Mouse (Mus musculus): ENCODE data around the gene Pbrm1. TPM values are rescaled to one million over a fixed set of nuclear protein-coding genes. Genes with fewer than 3 reads are reported as not detected.
A peak's percentile ranks its signal among the peaks of the same experiment; 100 is the strongest.

The Pbrm1 gene
- polyA plus RNA-seq, 1 experiment from 2014 or later = 116 TPM

DNA sequence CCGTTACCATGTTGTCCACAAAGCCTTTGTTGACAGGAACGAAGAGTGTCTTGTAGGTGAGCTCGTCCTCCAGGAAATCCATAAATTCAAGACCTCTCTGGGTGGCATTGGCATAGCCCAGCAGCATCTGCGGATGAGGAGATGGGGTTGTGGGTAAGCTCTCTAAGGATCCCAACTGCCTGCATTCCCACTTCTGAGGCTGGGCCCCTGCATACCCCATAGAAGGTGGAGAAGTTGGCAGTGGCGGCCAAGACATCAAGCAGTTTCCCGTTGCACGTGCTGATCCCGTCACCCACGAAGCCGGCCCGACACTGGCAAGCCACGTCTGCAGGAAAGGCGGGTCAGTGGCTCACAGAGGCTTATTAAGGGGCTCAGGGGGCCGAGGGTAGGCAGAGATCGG, 121.2 kb downstream of the Pbrm1 start:
- H3K4me1 ChIP-seq (ENCODE audit: control insufficient read depth, insufficient read depth, low read length) = no peaks in the 10 kb centered on the region; the same call in none of the 2 replicates
- no peaks in the 10 kb centered on the region for H3K9me3 ChIP-seq (ENCODE audit: control insufficient read depth, low read length)
- whole genome bisulfite sequencing = 92% methylated on average over 15 of the region's 15 CpGs
- H3K36me3 ChIP-seq (ENCODE audit: control insufficient read depth, insufficient read depth, low read length) = peaks cover 73% of the 10 kb centered on the region
- H3K9ac ChIP-seq (ENCODE audit: low read depth, low read length) = no peak overlapping the region
- no peak for ATAC-seq (ENCODE audit: low FRiP score, low TSS enrichment)
- no peak overlapping the region for H3K4me3 ChIP-seq (ENCODE audit: low read length)
- H3K27ac ChIP-seq (ENCODE audit: low read depth, low read length) = no peak overlapping the region
- no peaks in the 10 kb centered on the region for H3K27me3 ChIP-seq (ENCODE audit: control insufficient read depth, insufficient read depth, low read length)
- no peak overlapping the region for H3K4me2 ChIP-seq (replicated peaks; ENCODE audit: low read depth, low read length)

DNA sequence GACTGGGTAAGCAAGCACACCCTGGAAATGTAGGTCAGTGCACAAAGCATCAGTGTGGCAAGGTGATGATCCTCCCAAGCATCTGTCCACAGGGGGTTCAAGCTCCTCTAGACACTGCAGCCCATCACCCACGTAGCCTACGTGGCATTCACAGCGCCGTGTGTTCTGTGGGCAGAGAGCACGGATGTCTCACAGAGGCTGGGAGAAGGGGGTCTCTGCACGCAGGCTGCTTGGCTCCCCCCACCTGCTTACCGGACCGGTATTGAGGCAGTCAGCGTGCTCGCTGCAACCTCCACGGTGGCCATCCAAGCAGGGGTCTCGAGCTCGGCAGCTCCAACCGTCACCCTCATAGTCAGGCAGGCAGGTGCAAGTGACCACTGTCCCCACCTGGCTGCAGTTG, 122.1 kb downstream of the Pbrm1 start:
- Histone ChIP-seq H3K4me1 (ENCODE audit: control insufficient read depth, insufficient read depth, low read length) (no peaks in the 10 kb centered on the region; the same call in none of the 2 replicates), H3K4me2 (replicated peaks; ENCODE audit: low read depth, low read length) (no peak overlapping the region), H3K9ac (ENCODE audit: low read depth, low read length) (no peak overlapping the region), H3K27me3 (ENCODE audit: control insufficient read depth, insufficient read depth, low read length) (no peaks in the 10 kb centered on the region), H3K9me3 (ENCODE audit: control insufficient read depth, low read length) (no peaks in the 10 kb centered on the region), H3K27ac (ENCODE audit: low read depth, low read length) (no peak overlapping the region), H3K4me3 (ENCODE audit: low read length) (no peak overlapping the region), H3K36me3 (ENCODE audit: control insufficient read depth, insufficient read depth, low read length) (peaks cover 64% of the 10 kb centered on the region)
- WGBS = 92% methylated on average over 14 of the region's 14 CpGs
- ATAC-seq (ENCODE audit: low FRiP score, low TSS enrichment) = no peak

DNA sequence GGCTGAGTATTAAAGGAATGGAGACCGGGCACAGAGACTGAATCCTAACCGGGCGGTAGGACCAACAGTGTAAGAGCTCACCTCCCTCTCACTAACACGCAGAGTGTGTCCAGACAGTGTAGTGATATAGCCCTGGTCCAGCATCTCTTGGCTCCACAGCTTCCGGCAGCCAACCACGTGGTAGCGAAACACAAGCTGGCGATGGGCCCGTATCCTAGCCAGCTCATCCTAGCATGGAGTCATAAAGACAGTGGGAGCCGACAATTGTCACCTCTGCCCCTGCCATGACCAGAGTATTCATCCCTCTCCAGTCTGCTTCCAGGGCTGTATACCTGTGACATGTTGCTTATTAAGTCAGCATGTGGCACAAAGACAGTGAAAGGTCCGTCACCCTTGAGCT, 126.8 kb downstream of the Pbrm1 start:
- Histone ChIP-seq H3K4me3 (ENCODE audit: low read length) (no peak overlapping the region), H3K4me2 (replicated peaks; ENCODE audit: low read depth, low read length) (no peak overlapping the region), H3K9me3 (ENCODE audit: control insufficient read depth, low read length) (no peaks in the 10 kb centered on the region), H3K27me3 (ENCODE audit: control insufficient read depth, insufficient read depth, low read length) (no peaks in the 10 kb centered on the region), H3K4me1 (ENCODE audit: control insufficient read depth, insufficient read depth, low read length) (no peaks in the 10 kb centered on the region), H3K36me3 (ENCODE audit: control insufficient read depth, insufficient read depth, low read length) (peaks cover 19% of the 10 kb centered on the region), H3K27ac (ENCODE audit: low read depth, low read length) (no peak overlapping the region), H3K9ac (ENCODE audit: low read depth, low read length) (no peak overlapping the region)
- 86% methylated on average over 11 of the region's 11 CpGs for WGBS
- no peak for ATAC-seq (ENCODE audit: low FRiP score, low TSS enrichment)

DNA sequence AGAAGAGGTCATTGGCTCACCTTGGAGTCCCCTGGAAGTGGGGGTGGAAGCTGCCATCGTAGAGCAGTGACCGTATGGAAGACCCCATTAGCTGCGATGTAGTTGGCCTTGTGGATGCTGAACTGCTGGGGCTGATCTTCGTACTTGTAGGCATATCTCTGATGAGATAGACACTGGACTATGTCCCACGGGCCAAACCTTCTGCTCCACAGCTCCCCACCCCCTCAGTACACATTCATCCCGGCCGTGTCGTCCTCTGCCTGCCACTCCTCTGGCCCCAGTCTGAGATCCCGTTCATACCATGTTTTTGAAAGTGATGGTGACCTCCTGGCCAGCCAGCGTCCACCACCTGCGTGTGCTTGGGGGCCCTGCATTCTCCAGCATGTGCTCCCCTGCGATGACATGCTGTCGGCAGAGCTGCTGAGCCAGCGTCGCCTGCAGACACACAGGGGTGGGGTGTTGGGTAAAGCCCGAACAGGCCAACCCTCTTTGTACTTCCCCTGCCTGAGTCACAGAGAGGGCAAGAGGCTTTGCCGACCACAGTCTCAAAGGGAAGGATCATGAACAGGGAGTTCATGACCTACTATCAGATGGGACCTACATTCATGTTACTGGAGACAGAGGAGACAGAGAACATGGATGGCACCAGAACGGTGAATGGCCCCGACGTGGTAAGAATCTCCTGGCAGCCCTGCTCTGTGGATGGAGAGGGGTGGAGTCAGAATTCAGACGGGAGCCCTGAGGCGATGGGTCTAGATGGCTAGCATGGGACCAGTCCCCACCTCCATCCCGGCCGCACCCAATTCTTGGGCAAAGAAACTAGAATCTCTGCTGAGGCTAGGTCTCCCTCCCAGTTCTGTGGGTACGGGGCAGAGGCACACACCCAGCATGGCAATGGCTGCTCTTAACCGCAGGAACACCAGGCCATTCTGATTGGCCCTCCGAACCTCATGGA, 141.5 kb downstream of the Pbrm1 start:
- ATAC-seq (ENCODE audit: low FRiP score, low TSS enrichment) = no peak
- Histone ChIP-seq H3K9ac (ENCODE audit: low read depth, low read length) (no peak overlapping the region), H3K27ac (ENCODE audit: low read depth, low read length) (no peak overlapping the region), H3K4me3 (ENCODE audit: low read length) (no peak overlapping the region), H3K4me2 (replicated peaks; ENCODE audit: low read depth, low read length) (no peak overlapping the region), H3K9me3 (ENCODE audit: control insufficient read depth, low read length) (no peaks in the 10 kb centered on the region), H3K4me1 (ENCODE audit: control insufficient read depth, insufficient read depth, low read length) (peaks cover 14% of the 10 kb centered on the region; the same call in 1 of the 2 replicates), H3K36me3 (ENCODE audit: control insufficient read depth, insufficient read depth, low read length) (no peaks in the 10 kb centered on the region), H3K27me3 (ENCODE audit: control insufficient read depth, insufficient read depth, low read length) (no peaks in the 10 kb centered on the region)
- WGBS = 73% methylated on average over 27 of the region's 27 CpGs

DNA sequence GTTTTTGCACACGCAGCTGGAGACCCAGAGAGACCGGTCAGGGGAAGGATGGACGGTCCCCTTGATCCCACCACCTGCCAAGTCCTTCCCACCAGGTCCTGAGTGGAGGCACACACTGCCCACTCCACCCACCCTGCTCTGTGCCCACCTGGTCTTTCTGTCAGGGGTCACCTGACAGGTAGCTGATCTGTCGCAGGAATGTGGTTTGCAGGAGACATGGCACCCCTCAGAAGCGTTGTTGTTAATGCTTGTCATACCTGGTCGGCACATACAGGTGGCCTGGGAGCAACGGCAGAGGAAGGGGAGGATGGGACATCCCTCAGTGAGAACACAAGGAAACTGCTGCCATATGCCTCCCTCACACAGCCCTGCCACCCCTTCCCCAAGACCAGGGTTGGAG, 142.3 kb downstream of the Pbrm1 start:
- Histone ChIP-seq H3K9me3 (ENCODE audit: control insufficient read depth, low read length) (no peaks in the 10 kb centered on the region), H3K4me2 (replicated peaks; ENCODE audit: low read depth, low read length) (no peak overlapping the region), H3K27ac (ENCODE audit: low read depth, low read length) (no peak overlapping the region), H3K27me3 (ENCODE audit: control insufficient read depth, insufficient read depth, low read length) (no peaks in the 10 kb centered on the region), H3K36me3 (ENCODE audit: control insufficient read depth, insufficient read depth, low read length) (no peaks in the 10 kb centered on the region), H3K4me3 (ENCODE audit: low read length) (no peak overlapping the region), H3K4me1 (ENCODE audit: control insufficient read depth, insufficient read depth, low read length) (peaks cover 20% of the 10 kb centered on the region; the same call in 1 of the 2 replicates), H3K9ac (ENCODE audit: low read depth, low read length) (no peak overlapping the region)
- 86% methylated on average over 7 of the region's 7 CpGs for WGBS
- ATAC-seq (ENCODE audit: low FRiP score, low TSS enrichment) = no peak

DNA sequence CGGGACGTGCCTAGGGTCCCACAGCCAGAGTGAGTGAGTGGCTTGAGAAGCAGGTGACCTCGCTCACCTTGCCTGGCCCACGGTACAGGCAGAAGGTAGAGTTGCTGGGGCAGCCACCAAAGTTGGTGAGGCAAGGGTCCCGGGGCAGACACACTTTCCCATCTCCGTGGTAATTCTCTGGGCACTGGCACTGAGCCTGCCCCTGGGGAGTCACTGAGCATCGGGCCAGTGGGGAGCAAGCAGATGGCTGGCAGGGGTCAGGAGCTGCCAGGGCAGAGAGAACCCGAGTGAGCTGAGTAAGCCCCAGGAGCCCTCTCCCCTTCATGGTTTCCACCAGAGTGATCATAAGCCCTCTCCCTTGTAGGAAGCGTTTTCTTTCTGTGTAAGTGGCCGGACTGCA, 142.7 kb downstream of the Pbrm1 start:
- Histone ChIP-seq H3K4me2 (replicated peaks; ENCODE audit: low read depth, low read length) (no peak overlapping the region), H3K27me3 (ENCODE audit: control insufficient read depth, insufficient read depth, low read length) (no peaks in the 10 kb centered on the region), H3K36me3 (ENCODE audit: control insufficient read depth, insufficient read depth, low read length) (no peaks in the 10 kb centered on the region), H3K9me3 (ENCODE audit: control insufficient read depth, low read length) (no peaks in the 10 kb centered on the region), H3K27ac (ENCODE audit: low read depth, low read length) (no peak overlapping the region), H3K4me1 (ENCODE audit: control insufficient read depth, insufficient read depth, low read length) (peaks cover 24% of the 10 kb centered on the region; the same call in 1 of the 2 replicates), H3K4me3 (ENCODE audit: low read length) (no peak overlapping the region), H3K9ac (ENCODE audit: low read depth, low read length) (no peak overlapping the region)
- no peak for ATAC-seq (ENCODE audit: low FRiP score, low TSS enrichment)
- 65% methylated on average over 10 of the region's 10 CpGs for WGBS

DNA sequence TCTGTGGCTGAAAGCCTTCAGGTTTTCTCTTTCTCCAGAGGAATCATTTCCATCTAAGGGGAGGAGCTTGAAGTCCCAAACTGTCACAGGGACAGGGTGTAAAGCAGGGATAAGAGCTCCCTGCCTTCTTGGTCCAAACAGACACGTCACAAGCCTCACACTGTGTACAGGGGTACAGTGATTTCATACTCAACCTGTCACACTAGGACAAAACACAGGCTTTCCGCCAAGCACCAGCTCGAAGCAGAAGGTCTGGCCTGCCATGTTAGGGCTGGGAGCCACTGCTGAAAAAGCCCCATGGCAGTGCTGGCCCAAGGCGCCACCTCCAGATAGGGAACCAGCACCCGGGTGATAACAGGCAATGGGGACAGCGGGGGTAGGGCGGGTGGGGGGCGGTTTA, 145.1 kb downstream of the Pbrm1 start:
- Histone ChIP-seq H3K4me3 (ENCODE audit: low read length) (no peak overlapping the region), H3K9ac (ENCODE audit: low read depth, low read length) (no peak overlapping the region), H3K4me2 (replicated peaks; ENCODE audit: low read depth, low read length) (no peak overlapping the region), H3K27ac (ENCODE audit: low read depth, low read length) (no peak overlapping the region), H3K4me1 (ENCODE audit: control insufficient read depth, insufficient read depth, low read length) (peaks cover 26% of the 10 kb centered on the region; the same call in 1 of the 2 replicates), H3K36me3 (ENCODE audit: control insufficient read depth, insufficient read depth, low read length) (no peaks in the 10 kb centered on the region), H3K9me3 (ENCODE audit: control insufficient read depth, low read length) (no peaks in the 10 kb centered on the region), H3K27me3 (ENCODE audit: control insufficient read depth, insufficient read depth, low read length) (no peaks in the 10 kb centered on the region)
- no peak for ATAC-seq (ENCODE audit: low FRiP score, low TSS enrichment)
- WGBS = 81% methylated on average over 8 of the region's 8 CpGs

DNA sequence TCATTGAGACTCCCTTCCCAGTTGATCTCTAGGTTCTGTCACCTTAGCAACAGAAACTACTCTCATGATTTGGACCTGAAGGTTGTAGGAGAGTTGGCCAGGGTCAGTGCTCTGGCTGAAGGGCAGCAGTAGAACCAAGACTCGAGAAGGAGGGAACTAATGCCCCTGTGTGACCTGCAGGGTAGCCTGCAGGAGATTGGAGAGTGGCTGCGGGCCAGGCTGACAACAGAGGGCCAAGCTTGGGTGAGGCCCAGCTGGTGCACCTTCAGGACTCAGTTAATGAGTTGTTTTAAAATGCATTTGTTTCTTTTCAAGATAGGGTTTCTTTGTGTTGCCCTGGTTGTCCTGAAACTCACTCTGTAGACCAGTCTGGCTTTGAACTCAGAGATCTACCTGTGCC, 146.1 kb downstream of the Pbrm1 start:
- Histone ChIP-seq H3K9ac (ENCODE audit: low read depth, low read length) (no peak overlapping the region), H3K27ac (ENCODE audit: low read depth, low read length) (peak overlapping the region; percentile 69; the same call in 1 of the 2 replicates), H3K27me3 (ENCODE audit: control insufficient read depth, insufficient read depth, low read length) (no peaks in the 10 kb centered on the region), H3K4me2 (replicated peaks; ENCODE audit: low read depth, low read length) (no peak overlapping the region), H3K4me3 (ENCODE audit: low read length) (no peak overlapping the region), H3K36me3 (ENCODE audit: control insufficient read depth, insufficient read depth, low read length) (peaks cover 1% of the 10 kb centered on the region), H3K4me1 (ENCODE audit: control insufficient read depth, insufficient read depth, low read length) (peaks cover 26% of the 10 kb centered on the region; the same call in 1 of the 2 replicates), H3K9me3 (ENCODE audit: control insufficient read depth, low read length) (no peaks in the 10 kb centered on the region)
- WGBS = 31% methylated on average over 2 of the region's 2 CpGs
- no peak for ATAC-seq (ENCODE audit: low FRiP score, low TSS enrichment)

DNA sequence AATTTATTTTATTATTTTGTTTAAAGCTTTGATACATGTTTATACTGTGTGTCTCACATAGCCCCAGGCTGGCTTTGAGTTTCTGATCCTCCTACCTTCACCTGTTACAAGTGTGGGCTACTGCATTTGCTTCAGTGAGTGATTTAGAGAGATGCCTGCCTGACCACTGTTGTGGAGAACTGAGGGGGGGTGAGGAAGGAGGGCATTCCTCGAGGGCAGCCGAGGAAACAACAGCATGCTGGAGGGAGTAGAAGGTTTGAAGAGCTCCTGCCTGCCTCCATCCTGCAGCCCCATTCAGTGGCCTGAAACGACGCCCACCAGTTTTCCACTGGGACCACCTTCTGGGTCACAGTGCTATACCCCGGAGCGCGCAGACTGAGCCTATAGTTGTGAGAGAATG, 146.5 kb downstream of the Pbrm1 start:
- H3K27ac ChIP-seq (ENCODE audit: low read depth, low read length) = no peak overlapping the region

More for the DNA sequence above, 146.5 kb downstream of the Pbrm1 start:
- Histone ChIP-seq H3K9ac (ENCODE audit: low read depth, low read length) (no peak overlapping the region), H3K4me1 (ENCODE audit: control insufficient read depth, insufficient read depth, low read length) (peaks cover 26% of the 10 kb centered on the region; the same call in 1 of the 2 replicates), H3K4me2 (replicated peaks; ENCODE audit: low read depth, low read length) (no peak overlapping the region), H3K4me3 (ENCODE audit: low read length) (no peak overlapping the region), H3K36me3 (ENCODE audit: control insufficient read depth, insufficient read depth, low read length) (peaks cover 6% of the 10 kb centered on the region), H3K27me3 (ENCODE audit: control insufficient read depth, insufficient read depth, low read length) (no peaks in the 10 kb centered on the region), H3K9me3 (ENCODE audit: control insufficient read depth, low read length) (no peaks in the 10 kb centered on the region)
- 34% methylated on average over 7 of the region's 7 CpGs for WGBS
- ATAC-seq (ENCODE audit: low FRiP score, low TSS enrichment) = peak; percentile 62
